Mouse (Mus musculus) G1E (cell line): ENCODE measurements around the gene Ubxn6.
"Not testable (repeated sequence)": the region's sequence is repeated elsewhere in the genome, so short reads cannot be mapped to it uniquely, and the experiment has no call there.

Experiments used
- CTCF ChIP-seq: IDR thresholded peaks from 2 replicates; pipeline ENCODE4 v1.5.1; 2012; ENCODE audit warnings: low read depth, low read length, inconsistent platforms, mixed read lengths
- TAL1 ChIP-seq: conservative IDR thresholded peaks from 2 replicates; pipeline ENCODE4 v1.6.1; 2012; ENCODE audit warnings: low read depth, low read length, inconsistent platforms, mixed read lengths

GRCm38 (mm10) chr17:56104821-56105220 is 30.0 kb upstream of the Ubxn6 start:
- TF ChIP-seq TAL1, CTCF: not testable (repeated sequence)
